Mouse (Mus musculus) lung, adult 18-20 months (tissue): Measurements from ENCODE around the gene Msgn1.

Experiments
- DNase-seq, 2 experiments: peaks; one replicate each; pipeline ENCODE4 v3.0.0; 2022; ENCODE audit warnings: mixed read lengths in 2 of 2

Gene Msgn1

GRCm38 (mm10) chr12:11198026-11198425, 10.7 kb downstream of the Msgn1 start:
- no peak for DNase-seq

- no peak for DNase-seq
These were observed 11.9 kb downstream of the Msgn1 start for GRCm38 (mm10) chr12:11196830-11197229.

GRCm38 (mm10) chr12:11196142-11196597, 12.6 kb downstream of the Msgn1 start:
- DNase-seq: peak; percentile 60 to 62

GRCm38 (mm10) chr12:11195031-11195430, 13.7 kb downstream of the Msgn1 start:
- peak in 1 of 2 experiments; percentile 22 for DNase-seq

- peak; percentile 71 to 77 for DNase-seq
These were observed 30.2 kb downstream of the Msgn1 start for GRCm38 (mm10) chr12:11178486-11179154.

GRCm38 (mm10) chr12:11177408-11178394, 31.1 kb downstream of the Msgn1 start:
- DNase-seq: no peak

GRCm38 (mm10) chr12:11158670-11159069, 50.1 kb downstream of the Msgn1 start:
- no peak for DNase-seq
